Mouse (Mus musculus) fibroblast of lung, adult 2 months (primary cell): Measurements from ENCODE around the gene Pram1.
A peak's percentile ranks its signal among the peaks of the same experiment; 100 is the strongest.

ENCODE experiments used
- DNase-seq: peaks from one replicate; pipeline ENCODE4 v3.0.0-alpha.2; 2011; ENCODE audit warnings: low read depth

Pram1 gene

GRCm38 (mm10) chr17:33669681-33670080, 31.8 kb downstream of the Pram1 start:
- DNase-seq, result no peak

GRCm38 (mm10) chr17:33673837-33674236, 36.0 kb downstream of the Pram1 start:
- DNase-seq, result no peak

- no peak for DNase-seq
Observed at GRCm38 (mm10) chr17:33675452-33675851, 37.6 kb downstream of the Pram1 start.

- DNase-seq, result no peak
Observed at GRCm38 (mm10) chr17:33676086-33676485, 38.2 kb downstream of the Pram1 start.

GRCm38 (mm10) chr17:33678771-33679170, 40.9 kb downstream of the Pram1 start:
- DNase-seq, result no peak

- DNase-seq, result no peak
Observed at GRCm38 (mm10) chr17:33681767-33682166, 43.9 kb downstream of the Pram1 start.

GRCm38 (mm10) chr17:33684671-33685231, 46.9 kb downstream of the Pram1 start:
- DNase-seq, result peak; percentile 19

GRCm38 (mm10) chr17:33685249-33685653, 47.4 kb downstream of the Pram1 start:
- peak; percentile 89 for DNase-seq

GRCm38 (mm10) chr17:33686760-33687159, 48.9 kb downstream of the Pram1 start, which contains the start of gene Hnrnpm:
Gene Hnrnpm (minus strand): TSS chr17:33686860.
- DNase-seq, result no peak
